Mouse (Mus musculus) frontal cortex, adult (tissue): Measurements from ENCODE around the gene Fggy.

Experiments used
- ATAC-seq: cut with Nextera tagmentation; 2 replicates; pipeline ENCODE4 v1.9.2; 2017; ENCODE audit warnings: mild to moderate bottlenecking, moderate library complexity, mixed read lengths; ENCODE audit not compliant: low TSS enrichment

Fggy gene

GRCm38 (mm10) chr4:95590878-95591277 lies 33.6 kb downstream of the Fggy start:
- ATAC-seq, result no peak

GRCm38 (mm10) chr4:95597208-95597607 lies 39.9 kb downstream of the Fggy start:
- no peak for ATAC-seq

- no peak for ATAC-seq
Observed at GRCm38 (mm10) chr4:95601776-95602175, 44.5 kb downstream of the Fggy start.

GRCm38 (mm10) chr4:95603254-95603653 lies 45.9 kb downstream of the Fggy start:
- ATAC-seq, result no peak

GRCm38 (mm10) chr4:95610663-95611062 lies 53.4 kb downstream of the Fggy start:
- ATAC-seq, result no peak

- no peak for ATAC-seq
Observed at GRCm38 (mm10) chr4:95611390-95611789, 54.1 kb downstream of the Fggy start.

- no peak for ATAC-seq
Observed at GRCm38 (mm10) chr4:95621046-95621445, 63.7 kb downstream of the Fggy start.

- ATAC-seq, result no peak
Observed at GRCm38 (mm10) chr4:95624696-95625095, 67.4 kb downstream of the Fggy start.

- no peak for ATAC-seq
Observed at GRCm38 (mm10) chr4:95625651-95626050, 68.3 kb downstream of the Fggy start.

GRCm38 (mm10) chr4:95626186-95626585 lies 68.9 kb downstream of the Fggy start:
- no peak; the same call in 1 of the 2 replicates for ATAC-seq

GRCm38 (mm10) chr4:95634903-95635302 lies 77.6 kb downstream of the Fggy start:
- ATAC-seq, result no peak

GRCm38 (mm10) chr4:95636937-95637749 lies 79.8 kb downstream of the Fggy start:
- peak; percentile 89 for ATAC-seq

- no peak for ATAC-seq
Observed at GRCm38 (mm10) chr4:95638063-95638462, 80.8 kb downstream of the Fggy start.

GRCm38 (mm10) chr4:95640831-95641230 lies 83.5 kb downstream of the Fggy start:
- peak; percentile 22; the same call in 1 of the 2 replicates for ATAC-seq

- ATAC-seq, result no peak
Observed at GRCm38 (mm10) chr4:95644048-95644447, 86.7 kb downstream of the Fggy start.

- peak; percentile 66 for ATAC-seq
Observed at GRCm38 (mm10) chr4:95648801-95649551, 91.7 kb downstream of the Fggy start.

GRCm38 (mm10) chr4:95649552-95649905 lies 92.2 kb downstream of the Fggy start:
- ATAC-seq, result peak; percentile 74

GRCm38 (mm10) chr4:95649980-95650379 lies 92.7 kb downstream of the Fggy start:
- ATAC-seq, result no peak

- ATAC-seq, result no peak
Observed at GRCm38 (mm10) chr4:95652044-95652443, 94.7 kb downstream of the Fggy start.

GRCm38 (mm10) chr4:95653296-95653912 lies 96.1 kb downstream of the Fggy start:
- peak; percentile 38 for ATAC-seq

GRCm38 (mm10) chr4:95653913-95654301 lies 96.6 kb downstream of the Fggy start:
- ATAC-seq, result no peak

GRCm38 (mm10) chr4:95659024-95659423 lies 101.7 kb downstream of the Fggy start:
- no peak for ATAC-seq

GRCm38 (mm10) chr4:95663596-95663995 lies 106.3 kb downstream of the Fggy start:
- ATAC-seq, result no peak
